Mouse (Mus musculus) right cerebral cortex, adult 2 months (tissue): ENCODE results near the gene Tbc1d21.

Experiments
- DNase-seq, 2 experiments: peaks; one replicate each; pipeline ENCODE4 v3.0.0; 2021 to 2022; ENCODE audit warnings: low spot score in 2 of 2

Tbc1d21 gene

GRCm38 (mm10) chr9:58370355-58370754, at the start of gene Tbc1d21:
TSS of gene Tbc1d21 (minus strand) at chr9:58370455.
- no peak for DNase-seq

DNA sequence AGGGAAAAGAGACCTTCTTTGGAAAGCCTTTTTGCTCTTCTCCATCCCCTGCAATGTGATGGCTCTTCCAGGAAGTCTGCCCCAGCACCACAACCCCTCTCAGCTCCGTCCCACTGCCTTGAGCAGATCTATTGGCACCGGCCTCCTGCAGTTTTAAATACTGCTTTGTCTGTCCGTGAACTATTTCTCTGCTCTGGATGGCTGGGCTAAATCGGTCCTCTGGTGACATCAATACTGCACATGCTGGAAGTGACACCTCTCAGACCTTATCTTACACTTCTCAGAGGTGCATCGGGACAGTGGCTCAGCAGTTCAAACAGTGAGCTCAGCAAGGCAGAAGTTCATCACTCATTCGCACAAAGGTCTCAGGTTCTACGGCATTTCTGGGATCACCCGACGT, 41.3 kb upstream of the Tbc1d21 start:
- DNase-seq = no peak

- DNase-seq = no peak
These were observed 39.9 kb upstream of the Tbc1d21 start for GRCm38 (mm10) chr9:58410057-58410735.

DNA sequence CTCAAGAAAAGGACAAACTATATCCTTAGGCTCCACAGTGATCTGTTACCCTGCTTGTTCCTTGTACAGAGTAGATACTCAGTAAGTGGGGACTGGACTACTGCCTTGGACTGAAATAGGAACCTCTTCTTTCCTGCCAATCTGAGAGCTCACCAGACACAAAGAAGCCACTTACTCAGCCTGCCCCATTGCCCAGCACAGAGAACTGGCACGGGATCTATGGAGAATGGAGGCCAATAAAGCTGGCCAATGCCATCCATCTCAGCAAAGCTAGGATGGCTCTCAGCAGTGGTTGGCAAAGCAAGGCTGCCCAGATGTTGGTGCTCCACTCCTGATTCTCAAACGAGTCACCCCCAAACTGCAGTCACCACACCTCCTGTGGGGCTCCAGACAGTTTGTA, 39.0 kb upstream of the Tbc1d21 start:
- DNase-seq = no peak

- no peak for DNase-seq
These were observed 34.2 kb upstream of the Tbc1d21 start for GRCm38 (mm10) chr9:58404412-58404811.

DNA sequence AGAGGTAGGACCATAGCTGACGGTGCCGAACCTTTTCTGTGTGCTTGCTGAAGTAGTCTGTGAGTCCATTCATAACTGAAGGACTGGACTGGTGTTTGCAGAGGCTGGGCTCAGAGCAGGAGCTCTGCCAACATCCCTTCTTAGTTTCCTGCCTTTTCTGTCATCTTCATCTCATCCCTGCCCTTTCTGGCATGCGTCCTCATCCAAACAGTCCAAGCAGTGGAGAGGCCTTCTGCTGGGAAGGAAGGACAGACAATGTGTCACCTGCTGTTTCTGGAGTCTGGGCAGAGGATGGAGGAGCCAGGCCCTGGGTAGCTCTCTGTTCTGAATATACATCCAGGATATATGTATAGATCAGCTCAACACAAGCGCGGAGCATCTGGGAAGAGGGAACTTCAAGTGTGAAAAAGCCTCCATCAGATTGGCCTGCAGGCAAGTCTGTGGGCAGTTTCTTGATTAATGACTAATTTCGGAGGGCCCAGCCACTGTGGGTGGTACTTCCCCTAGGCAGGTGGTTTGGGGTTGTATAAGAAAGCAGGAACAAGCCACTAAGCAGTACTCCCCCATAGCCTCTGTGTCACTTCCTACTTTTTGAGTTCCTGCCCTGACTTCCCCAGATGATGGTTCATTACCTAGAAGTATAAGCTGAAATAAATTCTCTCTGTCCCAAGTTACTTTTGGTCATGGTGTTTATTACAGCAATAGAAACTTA, 31.3 kb upstream of the Tbc1d21 start:
- peak in 1 of 2 experiments; percentile 6 for DNase-seq

DNA sequence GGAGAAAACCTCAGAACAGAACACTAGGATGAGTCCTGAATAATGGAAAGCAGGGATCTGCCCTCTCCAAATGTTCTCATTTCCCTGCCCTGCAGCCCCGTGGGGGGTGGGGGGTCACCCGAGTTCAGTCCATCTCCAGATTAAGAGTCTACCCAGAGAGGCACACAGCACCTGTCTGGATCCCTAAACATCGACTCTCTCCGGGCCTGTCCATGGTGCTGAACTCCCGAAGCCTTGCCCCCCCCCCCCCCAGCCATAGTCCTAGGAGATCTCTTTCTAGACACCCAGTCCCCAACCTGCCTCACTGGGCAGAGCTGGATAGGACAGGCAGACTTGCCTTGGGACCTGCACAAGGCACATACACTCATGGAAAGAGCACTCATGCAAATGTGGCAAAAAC, 29.4 kb upstream of the Tbc1d21 start:
- DNase-seq = no peak

DNA sequence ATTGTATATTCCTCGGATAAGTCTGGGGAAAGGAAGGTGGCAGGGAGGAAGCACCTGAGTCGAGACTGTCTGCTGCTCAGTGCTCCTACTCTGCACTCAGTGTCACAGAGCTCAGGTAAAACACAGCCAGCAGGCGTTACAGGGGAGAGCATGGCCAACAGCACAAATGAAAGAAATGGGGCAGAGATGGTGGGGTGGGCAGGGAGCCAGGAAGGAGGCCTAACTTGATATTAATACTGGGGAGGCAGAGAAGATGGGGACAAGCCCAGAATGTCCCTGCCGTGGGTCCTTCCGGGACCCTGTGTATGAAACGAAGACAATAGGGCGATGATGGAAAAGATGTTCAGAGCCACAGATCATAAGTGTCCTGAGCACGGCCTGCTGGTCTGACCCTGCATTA, 24.4 kb upstream of the Tbc1d21 start:
- DNase-seq = no peak

DNA sequence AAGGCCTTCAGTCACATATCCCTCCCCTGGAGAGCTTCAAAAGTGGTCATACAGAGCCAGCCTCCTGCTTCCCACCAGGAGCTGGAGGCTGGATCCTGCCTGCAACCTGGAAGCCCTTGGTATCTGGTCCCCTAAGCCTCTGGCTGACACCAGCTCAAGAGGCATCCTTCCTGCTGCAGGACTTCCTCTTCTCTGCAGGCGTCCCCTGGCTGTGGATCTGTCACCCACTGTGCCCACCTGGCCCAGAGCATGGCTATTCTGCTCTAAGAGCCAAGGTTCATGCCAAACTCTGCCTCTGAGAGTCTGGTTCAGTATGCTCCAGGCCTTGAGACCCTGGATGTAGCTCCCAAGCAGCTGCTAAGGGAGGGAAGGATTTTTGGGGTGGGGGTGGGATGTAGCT, 23.6 kb upstream of the Tbc1d21 start:
- DNase-seq = no peak

DNA sequence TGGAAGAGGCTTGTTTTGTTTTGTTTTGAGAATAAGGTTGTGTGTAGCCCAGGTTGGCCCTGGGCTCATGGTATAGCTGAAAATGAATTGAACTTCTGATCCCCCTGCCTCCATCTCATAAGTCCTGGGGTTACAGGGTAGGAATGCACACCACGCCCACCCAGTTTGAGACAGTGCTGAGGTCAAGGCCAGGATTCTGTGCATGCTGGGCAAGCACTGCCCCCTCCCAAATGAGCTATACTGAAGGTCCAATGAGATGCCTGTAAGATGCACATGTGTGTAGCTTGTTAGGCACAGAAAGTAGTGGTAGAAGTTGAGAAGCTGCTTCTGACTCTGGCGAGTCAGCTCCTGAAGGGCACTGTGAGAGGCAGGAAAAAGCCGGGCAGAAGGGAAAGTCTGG, 18.1 kb upstream of the Tbc1d21 start:
- no peak for DNase-seq

DNA sequence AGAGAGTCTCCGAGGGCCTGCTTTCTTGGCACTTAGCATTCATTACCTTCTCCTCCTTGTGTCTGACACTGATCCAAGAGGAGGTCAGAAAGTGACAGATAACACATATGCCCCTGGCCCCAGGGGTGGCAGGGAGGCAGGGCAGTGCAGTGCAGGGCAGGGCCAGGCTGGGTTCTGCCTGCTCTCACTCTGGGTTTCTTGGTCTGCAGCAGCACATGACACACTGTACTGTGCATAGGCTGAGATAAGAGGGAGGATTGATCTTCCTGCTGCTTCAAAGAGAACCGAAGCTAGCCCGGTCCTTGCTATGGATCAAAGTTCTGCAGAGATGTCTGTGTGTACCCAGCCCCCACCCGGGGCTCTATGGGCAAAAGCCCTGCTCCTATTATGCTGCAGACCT, 8.6 kb upstream of the Tbc1d21 start:
- DNase-seq = no peak

GRCm38 (mm10) chr9:58373912-58374431, 3.7 kb upstream of the Tbc1d21 start:
- DNase-seq = peak; percentile 55 to 65

DNA sequence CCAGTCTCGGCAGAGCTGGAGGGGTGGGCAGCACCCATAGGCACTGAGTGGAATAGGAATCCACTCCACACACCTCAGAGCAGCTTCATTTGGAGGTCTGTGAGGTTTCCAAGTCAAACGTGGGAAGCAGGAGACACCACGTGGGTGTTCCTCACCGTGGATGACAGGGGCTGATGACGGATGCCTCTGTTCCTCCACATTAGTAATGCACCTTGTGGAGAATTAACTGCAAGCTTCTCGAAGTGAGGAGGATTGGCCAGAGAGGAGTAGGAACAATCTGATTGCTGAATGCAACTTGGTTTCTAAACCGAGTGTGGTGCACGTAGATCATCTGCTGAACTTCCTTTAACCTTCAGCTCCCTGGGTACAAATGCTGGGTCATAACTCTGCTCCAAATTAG, 1.7 kb upstream of the Tbc1d21 start:
- DNase-seq = peak in 1 of 2 experiments; percentile 20

DNA sequence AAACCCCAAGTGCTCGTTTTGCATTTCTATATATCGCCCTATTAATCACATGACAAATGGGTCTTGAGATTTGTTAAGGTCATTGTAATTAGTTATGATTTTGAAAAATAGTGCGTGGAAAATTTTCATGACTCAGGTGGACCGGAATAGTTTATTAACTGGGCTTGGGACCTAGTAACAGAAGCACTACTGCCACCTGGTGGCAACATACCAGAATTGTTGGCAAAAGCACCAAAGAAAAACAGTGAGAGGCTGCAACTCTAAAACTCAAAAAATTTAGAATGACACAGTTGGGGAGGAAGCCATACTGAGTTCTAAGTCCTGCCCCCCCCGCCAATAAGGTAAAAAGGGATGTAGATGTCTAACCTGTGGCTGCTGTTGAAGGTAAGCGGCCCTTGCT, 611 bp downstream of the Tbc1d21 start:
- peak; percentile 38 to 40 for DNase-seq

DNA sequence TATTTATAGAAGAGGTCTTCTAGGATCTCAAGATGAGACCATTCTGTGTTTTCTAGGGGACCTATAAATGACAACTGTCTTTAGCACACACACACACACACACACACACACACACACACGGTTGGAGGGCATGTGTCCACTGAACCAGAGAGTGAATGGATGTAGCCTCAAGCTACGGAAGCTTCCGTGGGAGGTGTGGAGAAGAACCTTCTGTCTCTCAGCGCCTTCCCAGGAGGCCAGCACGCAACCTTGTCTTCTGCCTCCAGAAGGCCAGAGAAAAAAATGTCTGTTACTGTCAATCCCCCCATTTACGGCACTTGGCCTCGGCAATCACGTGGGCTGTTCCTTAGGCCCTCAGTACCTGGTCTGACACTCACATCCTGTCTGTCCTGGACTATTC, 5.9 kb downstream of the Tbc1d21 start:
- peak in 1 of 2 experiments; percentile 21 for DNase-seq

DNA sequence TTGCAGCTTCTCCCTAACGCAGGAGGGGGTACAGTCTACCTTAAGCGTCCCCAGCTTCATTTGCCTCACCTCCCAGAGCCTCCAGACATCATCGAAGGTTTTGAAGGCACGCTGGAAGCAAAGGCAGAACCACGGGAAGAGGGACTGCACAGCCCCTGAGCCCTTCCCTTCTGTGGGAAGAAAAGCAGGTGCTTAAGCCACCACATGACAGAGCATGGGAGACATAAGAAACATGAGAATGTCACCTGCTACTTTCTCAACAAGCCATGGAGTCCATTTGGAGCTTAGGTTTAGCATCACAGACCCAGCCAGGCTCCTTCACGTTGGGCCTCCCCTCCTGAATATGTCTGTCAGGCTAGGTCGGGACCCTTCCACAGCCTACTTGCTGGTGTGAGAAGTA, 8.3 kb downstream of the Tbc1d21 start:
- DNase-seq = no peak

DNA sequence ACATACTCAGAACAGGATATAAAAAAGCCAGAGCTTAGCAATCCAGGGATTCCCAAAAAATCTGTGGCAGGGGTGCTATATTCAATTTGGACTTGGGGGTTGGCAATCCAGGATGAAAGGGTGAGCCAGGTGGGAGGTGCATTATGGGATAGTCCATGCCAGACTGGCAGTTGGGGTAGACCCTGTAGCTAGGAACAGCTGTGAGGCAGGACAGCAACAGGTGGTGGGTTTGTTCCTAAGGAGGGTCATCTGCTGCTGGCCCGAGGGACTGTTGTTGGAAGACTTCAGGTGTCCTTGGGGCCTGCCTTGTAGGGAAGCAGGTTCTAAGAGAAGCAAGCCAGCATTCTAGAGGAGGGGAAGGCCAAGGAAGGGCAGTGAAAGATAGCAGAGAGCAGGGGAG, 8.9 kb downstream of the Tbc1d21 start:
- DNase-seq = no peak

DNA sequence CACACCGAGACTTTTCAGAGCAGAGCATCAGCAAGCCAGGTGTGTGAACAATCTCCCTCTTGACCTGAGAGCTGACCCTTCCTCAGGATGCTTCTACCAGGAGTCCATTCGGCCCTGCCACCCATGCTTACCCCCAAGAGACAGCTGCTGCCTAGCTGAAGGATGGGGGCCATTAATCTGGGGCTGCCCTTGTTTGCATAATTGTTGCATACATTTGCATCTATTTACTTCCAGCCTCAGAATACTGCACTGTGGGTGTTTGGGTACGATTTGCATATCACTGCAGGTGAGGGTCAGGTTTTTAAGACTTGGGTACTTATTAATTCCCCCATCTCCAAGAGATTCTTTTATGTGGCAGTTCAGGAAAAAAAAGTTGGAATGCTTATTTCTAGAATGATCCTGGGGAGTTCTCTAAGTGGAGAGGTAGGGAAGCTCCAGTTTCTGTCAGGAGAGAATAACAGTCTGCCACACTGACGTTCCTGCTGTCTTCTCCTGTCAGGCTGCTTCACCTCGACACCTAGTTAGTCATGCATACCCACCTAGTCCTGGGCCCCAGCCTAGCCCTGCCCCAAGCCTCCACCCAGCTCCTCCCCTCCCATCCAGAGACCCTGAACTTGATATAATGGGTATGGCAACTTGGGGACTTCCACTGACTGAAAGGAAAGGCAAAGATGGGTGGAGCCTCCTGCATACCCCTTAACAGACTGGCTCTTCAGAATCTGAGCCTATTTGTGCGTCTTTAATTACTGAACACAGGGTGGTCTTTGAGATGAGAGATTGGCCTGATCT, 14.8 kb downstream of the Tbc1d21 start:
- DNase-seq = no peak

DNA sequence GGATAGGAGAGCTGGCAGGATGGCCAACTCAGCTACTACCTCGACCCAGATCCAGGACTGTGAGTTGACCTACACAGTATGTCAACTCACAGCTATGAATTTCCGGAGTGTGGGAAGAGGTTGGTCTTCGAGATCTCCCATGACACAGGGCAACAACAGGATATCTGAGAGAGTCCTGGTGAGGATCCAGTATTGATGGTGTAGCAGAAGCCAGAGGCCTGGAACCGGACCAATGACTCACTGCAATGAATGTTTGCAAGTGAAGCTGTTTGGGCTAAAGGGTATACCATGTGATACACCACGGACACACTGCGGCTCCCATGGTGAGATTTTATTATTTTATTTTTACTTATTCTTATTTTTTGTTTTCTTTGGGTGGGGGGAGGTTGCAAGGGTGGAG, 15.6 kb downstream of the Tbc1d21 start:
- DNase-seq = no peak

DNA sequence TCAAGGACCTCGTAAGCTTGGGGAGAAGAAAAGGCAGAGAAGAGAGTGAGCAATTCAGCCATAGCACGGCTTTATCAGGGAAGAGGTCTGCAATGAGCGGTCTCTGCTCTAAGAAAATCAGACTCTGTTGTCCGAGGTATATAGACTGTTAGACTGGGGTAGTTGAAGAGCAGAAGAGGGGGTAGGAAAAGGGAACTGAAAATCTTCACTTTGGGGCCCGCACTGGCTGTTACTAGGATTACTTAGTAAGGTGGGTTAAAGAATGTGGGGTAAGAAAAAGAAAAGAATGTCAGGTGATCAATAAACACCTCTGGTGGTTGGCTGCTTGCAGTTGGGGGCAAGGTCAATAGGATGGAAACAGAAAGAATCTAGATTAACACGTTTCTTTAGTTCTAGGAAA, 17.0 kb downstream of the Tbc1d21 start:
- DNase-seq = no peak

- DNase-seq = no peak
These were observed 22.5 kb downstream of the Tbc1d21 start for GRCm38 (mm10) chr9:58347795-58348194.

- DNase-seq = no peak
These were observed 23.8 kb downstream of the Tbc1d21 start for GRCm38 (mm10) chr9:58346498-58346897.

- no peak for DNase-seq
These were observed 24.3 kb downstream of the Tbc1d21 start for GRCm38 (mm10) chr9:58345963-58346362.
